Mouse (Mus musculus) midbrain, postnatal 0 days (tissue): ENCODE measurements around the gene 1700003H04Rik. TPM values are rescaled to one million over a fixed set of nuclear protein-coding genes. Genes with fewer than 3 reads are reported as not detected.

Experiments used
- ATAC-seq: fragments of 200-750 bp; cut with Nextera tagmentation; 2 replicates; pipeline ENCODE4 v1.8.0; 2017; ENCODE audit warnings: moderate number of reproducible peaks, mild to moderate bottlenecking, moderate TSS enrichment, moderate library complexity; ENCODE audit not compliant: low FRiP score
- DNase-seq: peaks from one replicate; pipeline ENCODE4 v3.0.0-alpha.2; 2015; ENCODE audit warnings: low spot score
- H3K27ac ChIP-seq: fragments of 300-500 bp; sonication (generic); 2 replicates; pipeline ENCODE4 v1.5.1; 2014; ENCODE audit warnings: low read depth, mild to moderate bottlenecking, low read length, mixed read lengths
- H3K27me3 ChIP-seq: fragments of 300-500 bp; sonication (generic); 2 replicates; pipeline ENCODE4 v1.6.1; 2014; ENCODE audit warnings: low read length, control low read depth, mixed read lengths; ENCODE audit not compliant: insufficient read depth
- H3K36me3 ChIP-seq: fragments of 300-500 bp; sonication (generic); 2 replicates; pipeline ENCODE4 v1.6.1; 2014; ENCODE audit warnings: low read length, control low read depth, mixed read lengths; ENCODE audit not compliant: insufficient read depth
- H3K4me1 ChIP-seq: fragments of 300-500 bp; sonication (generic); 2 replicates; pipeline ENCODE4 v1.6.1; 2014; ENCODE audit warnings: mild to moderate bottlenecking, control low read depth, antibody characterized with exemption, low read length, mixed read lengths; ENCODE audit not compliant: insufficient read depth
- H3K4me2 ChIP-seq: fragments of 300-500 bp; sonication (generic); 2 replicates; pipeline ENCODE4 v1.6.1; 2014; ENCODE audit warnings: low read depth, mild to moderate bottlenecking, low read length, mixed read lengths; ENCODE audit not compliant: poor library complexity, severe bottlenecking
- H3K4me3 ChIP-seq: fragments of 300-500 bp; sonication (generic); 2 replicates; pipeline ENCODE4 v1.5.1; 2014; ENCODE audit warnings: low read depth, mild to moderate bottlenecking, low read length, moderate library complexity
- H3K9ac ChIP-seq: fragments of 300-500 bp; sonication (generic); replicated peaks from 2 replicates; pipeline ENCODE4 v1.6.1; 2014; ENCODE audit warnings: mild to moderate bottlenecking, low read length, moderate library complexity, mixed read lengths; ENCODE audit not compliant: poor library complexity, severe bottlenecking
- H3K9me3 ChIP-seq: fragments of 300-500 bp; sonication (generic); 2 replicates; pipeline ENCODE4 v1.6.1; 2016; ENCODE audit warnings: low read length, control low read depth
- CTCF ChIP-seq: IDR thresholded peaks from 2 replicates; pipeline ENCODE4 v1.5.1; 2016; ENCODE audit warnings: antibody characterized with exemption, mild to moderate bottlenecking
- WGBS: fragments of 180-500 bp; shearing (Covaris S2); extraction: QIAGEN DNeasy Blood & Tissue Kit; methylation state at CpG from one replicate; pipeline ENCODE4 v1.1.7; 2014; 5-methylcytosine and 5-hydroxymethylcytosine counted together
- polyA plus RNA-seq: library from polyadenylated mRNA; unstranded; fragments of >200 nt; fragmentation: Nextera tagmentation; extraction: Ambion mirVana; gene quantifications from 2 replicates; pipeline ENCODE4 v1.2.1, GENCODE M21; 2015
- total RNA-seq: library from RNA; depleted of rRNA; stranded (reverse); fragments of >200 nt; gene quantifications from 2 replicates; pipeline ENCODE4 v1.2.3, GENCODE M21; 2014

The 1700003H04Rik gene
- total and polyA plus RNA-seq, 2 experiments from 2014 or later = not detected

DNA sequence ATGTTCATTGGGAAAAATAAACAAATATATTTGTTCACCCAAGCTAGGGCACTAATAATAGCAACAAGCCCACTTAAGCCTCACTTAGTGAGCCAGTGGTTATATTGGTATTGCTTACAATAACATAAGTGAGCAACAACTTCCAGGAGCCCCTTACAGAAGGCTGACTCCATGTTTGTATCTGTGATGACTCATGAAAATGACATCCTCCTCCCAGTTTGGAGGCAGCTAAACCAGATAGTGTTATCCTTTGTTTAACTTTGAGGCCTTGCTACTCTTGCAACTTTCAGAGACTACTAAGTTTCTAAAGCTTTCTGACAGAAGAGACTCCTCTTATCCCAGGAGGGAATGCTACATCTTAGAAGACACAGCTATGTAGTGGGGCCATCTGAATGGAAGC is 16.9 kb upstream of the 1700003H04Rik start:
- no peak overlapping the region for H3K4me3 ChIP-seq
- no peaks in the 10 kb centered on the region for H3K36me3 ChIP-seq
- no peak overlapping the region for H3K4me2 ChIP-seq
- DNase-seq = no peak
- H3K4me1 ChIP-seq = no peaks in the 10 kb centered on the region
- no peak for TF ChIP-seq CTCF
- H3K27ac ChIP-seq = no peak overlapping the region
- no peak overlapping the region for H3K9ac ChIP-seq
- H3K27me3 ChIP-seq = no peaks in the 10 kb centered on the region
- no peaks in the 10 kb centered on the region for H3K9me3 ChIP-seq
- ATAC-seq = no peak

- no peak overlapping the region for H3K4me3 ChIP-seq
- H3K4me1 ChIP-seq = no peaks in the 10 kb centered on the region
- DNase-seq (peak; percentile 87), ATAC-seq (no peak)
- no peaks in the 10 kb centered on the region for H3K27me3 ChIP-seq
- TF ChIP-seq CTCF = peak; percentile 81
- no peak overlapping the region for H3K27ac ChIP-seq
- no peak overlapping the region for H3K4me2 ChIP-seq
- H3K36me3 ChIP-seq = no peaks in the 10 kb centered on the region
- WGBS = 7% methylated on average over 3 of the region's 3 CpGs
- H3K9me3 ChIP-seq = no peaks in the 10 kb centered on the region
- no peak overlapping the region for H3K9ac ChIP-seq
Measured at GRCm38 (mm10) chr3:124587534-124587933, 6.6 kb upstream of the 1700003H04Rik start.

- DNase-seq = peak; percentile 3
- Histone ChIP-seq H3K9me3 (no peaks in the 10 kb centered on the region), H3K9ac (no peak overlapping the region), H3K27me3 (no peaks in the 10 kb centered on the region), H3K36me3 (no peaks in the 10 kb centered on the region), H3K4me3 (no peak overlapping the region), H3K4me1 (no peaks in the 10 kb centered on the region), H3K4me2 (no peak overlapping the region), H3K27ac (no peak overlapping the region)
- ATAC-seq = no peak
- peak; percentile 49 for TF ChIP-seq CTCF
- 79% methylated on average over 2 of the region's 2 CpGs for whole genome bisulfite sequencing
Measured at GRCm38 (mm10) chr3:124585761-124586160, 4.9 kb upstream of the 1700003H04Rik start.

GRCm38 (mm10) chr3:124557317-124557716 is 23.6 kb downstream of the 1700003H04Rik start:
- TF ChIP-seq CTCF = no peak
- H3K9ac ChIP-seq = no peak overlapping the region
- no peak overlapping the region for H3K4me3 ChIP-seq
- H3K4me2 ChIP-seq = no peak overlapping the region
- H3K27me3 ChIP-seq = no peaks in the 10 kb centered on the region
- no peaks in the 10 kb centered on the region for H3K9me3 ChIP-seq
- DNase-seq (no peak), ATAC-seq (no peak)
- WGBS = 93% methylated on average over 2 of the region's 2 CpGs
- no peaks in the 10 kb centered on the region for H3K36me3 ChIP-seq
- H3K4me1 ChIP-seq = no peaks in the 10 kb centered on the region
- H3K27ac ChIP-seq = no peak overlapping the region

GRCm38 (mm10) chr3:124555963-124556362 is 24.9 kb downstream of the 1700003H04Rik start:
- no peaks in the 10 kb centered on the region for H3K4me1 ChIP-seq
- no peaks in the 10 kb centered on the region for H3K27me3 ChIP-seq
- no peak overlapping the region for H3K27ac ChIP-seq
- no peak overlapping the region for H3K9ac ChIP-seq
- DNase-seq (no peak), ATAC-seq (no peak)
- H3K9me3 ChIP-seq = no peaks in the 10 kb centered on the region
- TF ChIP-seq CTCF = no peak
- no peaks in the 10 kb centered on the region for H3K36me3 ChIP-seq
- H3K4me2 ChIP-seq = no peak overlapping the region
- no peak overlapping the region for H3K4me3 ChIP-seq

DNA sequence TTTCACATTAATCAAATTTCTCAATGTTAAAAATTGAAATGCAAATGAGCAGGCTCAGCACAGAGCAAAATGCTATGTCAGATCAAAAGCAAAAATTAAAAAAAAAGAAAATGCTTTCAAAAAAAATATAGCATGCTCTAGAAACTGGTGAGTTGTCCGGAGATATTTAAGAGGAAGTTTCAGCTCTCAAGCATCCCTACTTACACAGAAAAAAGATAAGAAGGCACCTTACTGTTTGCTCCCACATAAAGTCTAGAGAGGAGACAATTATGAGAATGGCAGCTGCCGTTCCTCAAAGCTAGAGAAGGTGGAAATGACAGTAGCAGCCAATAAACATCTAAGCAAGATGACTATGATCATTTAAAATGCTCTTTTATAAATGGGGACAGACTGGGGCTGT is 25.8 kb downstream of the 1700003H04Rik start:
- Histone ChIP-seq H3K36me3 (no peaks in the 10 kb centered on the region), H3K4me1 (no peaks in the 10 kb centered on the region), H3K4me2 (no peak overlapping the region), H3K9me3 (no peaks in the 10 kb centered on the region), H3K4me3 (no peak overlapping the region), H3K9ac (no peak overlapping the region), H3K27ac (no peak overlapping the region), H3K27me3 (no peaks in the 10 kb centered on the region)
- WGBS = 69% methylated on average over 2 of the region's 2 CpGs
- DNase-seq (no peak), ATAC-seq (no peak)
- no peak for TF ChIP-seq CTCF
